Mouse (Mus musculus) layer of hippocampus, adult 2 months (tissue): ENCODE measurements around the gene Txndc12. TPM values are rescaled to one million over a fixed set of nuclear protein-coding genes. Genes with fewer than 3 reads are reported as not detected.

Source experiments
- DNase-seq, 2 experiments: peaks; one replicate each; pipeline ENCODE4 v3.0.0; 2022; ENCODE audit warnings: low spot score in 2 of 2
- H3K27ac ChIP-seq: fragments of 200-600 bp; 2 replicates; pipeline ENCODE4 v1.8.1; 2022
- H3K4me3 ChIP-seq: fragments of 200-600 bp; 2 replicates; pipeline ENCODE4 v1.8.1; 2022; ENCODE audit warnings: mild to moderate bottlenecking
- CTCF ChIP-seq: fragments of 200-600 bp; conservative IDR thresholded peaks from 2 replicates; pipeline ENCODE4 v1.8.1; 2022; ENCODE audit warnings: antibody characterized with exemption, mild to moderate bottlenecking, moderate library complexity
- total RNA-seq, 2 experiments: library from RNA; stranded (reverse); gene quantifications; 2 replicates each; pipeline ENCODE4 v1.2.3; 2021

Gene Txndc12
- total RNA-seq, 2 experiments from 2014 or later: 32.3 to 33.8 TPM

DNA sequence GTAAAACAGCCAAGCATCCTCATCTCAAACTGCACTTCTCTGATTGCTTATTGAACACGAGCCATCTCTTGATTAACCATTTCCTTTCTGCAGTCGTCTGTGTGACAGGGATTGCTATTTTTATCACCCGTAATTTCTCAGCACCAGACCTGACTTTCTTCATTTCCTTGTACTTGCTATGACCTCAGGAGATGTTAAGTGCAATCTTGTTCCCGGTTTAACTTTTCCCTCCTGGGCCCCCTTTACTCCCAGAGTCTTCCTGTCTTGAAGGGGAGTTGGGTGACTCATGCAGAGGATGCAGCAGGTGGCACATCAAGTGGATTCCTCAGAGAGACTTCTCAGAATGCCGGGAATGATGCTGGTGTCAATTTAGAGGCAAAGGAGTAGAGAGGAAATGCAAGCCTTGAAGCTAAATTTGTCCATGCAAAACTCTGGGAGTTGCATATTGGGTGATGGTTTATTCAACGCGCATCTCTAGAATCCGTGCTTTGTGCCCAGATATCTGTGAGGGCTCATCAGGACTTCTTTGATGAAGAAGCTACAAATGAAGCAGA, 75.5 kb downstream of the Txndc12 start:
- Histone ChIP-seq H3K4me3 (no peak overlapping the region), H3K27ac (no peak overlapping the region)
- no peak for DNase-seq
- no peak for TF ChIP-seq CTCF

Other genes with a start within 250 kb of the Txndc12 start
- gene Cc2d1b, start 214.7 kb upstream of the Txndc12 start, total RNA-seq: 10 to 100 TPM; 33.6 to 35.8 TPM
- 1 to 10 TPM in 1 of 2 experiments, under 1 TPM in 1; 0.88 to 1.4 TPM for gene 3110021N24Rik, start 115.0 kb upstream of the Txndc12 start, total RNA-seq
- gene Zfyve9, start 53.8 kb upstream of the Txndc12 start, total RNA-seq: 10 to 100 TPM; 53.6 to 58.4 TPM
- 10 to 100 TPM; 87.9 to 89.4 TPM for gene Btf3l4, start 987 bp upstream of the Txndc12 start, total RNA-seq
- gene Kti12, start 13.2 kb downstream of the Txndc12 start, total RNA-seq: 10 to 100 TPM; 18.1 to 18.9 TPM
- not detected for gene A730015C16Rik, start 14.0 kb downstream of the Txndc12 start, total RNA-seq
- 10 to 100 TPM; 46.2 to 48.3 TPM for gene Rab3b, start 44.5 kb downstream of the Txndc12 start, total RNA-seq
- gene Nrd1, start 166.1 kb downstream of the Txndc12 start, total RNA-seq: 100 to 1,000 TPM; 121 to 130 TPM